Comparison of ENCODE assay signal across 7 mouse cellular contexts in the genomic region with DNA sequence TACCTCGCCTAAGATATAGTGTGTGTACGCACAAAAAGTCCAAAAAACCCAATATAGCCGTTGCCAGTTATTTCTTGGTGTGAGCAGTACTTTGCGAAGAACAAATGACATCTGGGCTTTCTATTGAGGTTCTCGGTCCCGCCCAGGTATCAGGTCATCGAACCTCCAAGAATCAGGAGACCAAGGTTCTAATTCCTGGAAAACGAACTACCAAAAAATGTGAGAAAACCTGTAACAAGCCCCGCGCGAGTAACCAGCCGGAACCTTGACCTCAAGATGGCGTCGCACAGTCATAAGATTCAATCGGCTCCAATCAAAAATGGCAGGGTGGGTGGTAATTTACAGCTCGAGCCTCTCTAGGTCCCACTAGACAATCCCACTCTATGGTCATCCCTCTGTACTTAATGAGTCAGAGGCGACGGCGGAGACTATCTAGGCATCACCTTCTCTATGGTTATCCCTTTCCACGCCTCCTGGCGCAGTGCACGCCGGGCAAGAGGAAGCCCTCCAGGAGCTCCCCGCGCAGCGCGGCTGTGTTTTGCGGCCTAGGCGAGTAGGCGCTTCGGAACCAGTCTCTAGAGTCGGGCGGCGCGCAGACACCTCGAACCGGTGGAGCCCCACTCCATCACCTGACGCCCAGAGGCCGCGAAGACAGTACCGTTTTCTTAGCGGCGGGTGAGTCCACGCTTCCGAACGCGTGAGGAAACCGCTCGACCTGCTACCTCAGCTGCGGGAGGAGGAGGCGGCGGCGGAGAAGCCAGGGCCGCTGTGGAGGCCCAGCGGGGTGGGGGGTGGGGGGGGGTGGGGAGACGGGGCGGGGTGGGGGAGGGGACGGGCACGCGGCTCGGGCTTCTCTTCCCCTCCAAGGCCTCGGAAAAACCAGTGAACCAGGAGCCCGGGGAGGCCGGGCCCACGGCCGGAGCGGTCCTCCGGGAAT. TPM values are rescaled to one million over a fixed set of nuclear protein-coding genes. Genes with fewer than 3 reads are reported as not detected.
A peak's percentile ranks its signal among the peaks of the same experiment; 100 is the strongest.
DNase-seq lines count a peak whose midpoint lies in the region; ATAC-seq lines count a peak whose summit lies in the region.

No protein-coding gene starts in this region.

- peak; percentile 96 for DNase-seq in adrenal gland, adult 8-10 months
- peak; percentile 98 for DNase-seq in embryo, embryonic 9.5 days (ENCODE audit: extremely low spot score)
- DNase-seq in gastrocnemius, postnatal 4 days (ENCODE audit: low spot score in 2 of 2): peak; percentile 85 to 94
- DNase-seq in left cerebral cortex, postnatal 36 days (ENCODE audit: low spot score in 2 of 2): peak; percentile 97 to 98
- peak; percentile 99 for DNase-seq in midbrain, embryonic 11.5 days (ENCODE audit: low spot score, missing footprints)
- peak; percentile 99 for DNase-seq in skeletal muscle tissue, adult 2 months (ENCODE audit: low read depth, low spot score)

- under 1% methylated on average over 63 of the region's 68 CpGs for WGBS in intestine, embryonic 16.5 days
- under 1% methylated on average over 59 of the region's 68 CpGs for WGBS in midbrain, embryonic 11.5 days

- H3K9ac ChIP-seq in intestine, embryonic 16.5 days (ENCODE audit: low read depth, low read length): peak overlapping the region; percentile 93
- peak overlapping the region; percentile 99 for H3K9ac ChIP-seq in midbrain, embryonic 11.5 days (ENCODE audit: low read length)

- intact Hi-C loops in left cerebral cortex, postnatal 36 days (cut with DNase I): no loop called here

- no peaks in the 10 kb centered on the region; the same call in 1 of the 2 replicates for H3K36me3 ChIP-seq in intestine, embryonic 16.5 days (ENCODE audit: control insufficient read depth, insufficient read depth, low read length)
- H3K36me3 ChIP-seq in midbrain, embryonic 11.5 days (ENCODE audit: control insufficient read depth, insufficient read depth, low read length): peaks cover 2% of the 10 kb centered on the region

- H3K9me3 ChIP-seq in intestine, embryonic 16.5 days (ENCODE audit: control insufficient read depth, low read length): no peaks in the 10 kb centered on the region
- H3K9me3 ChIP-seq in midbrain, embryonic 11.5 days (ENCODE audit: control insufficient read depth, low read length): no peaks in the 10 kb centered on the region

- no peaks in the 10 kb centered on the region for H3K27me3 ChIP-seq in intestine, embryonic 16.5 days (replicated peaks; ENCODE audit: control insufficient read depth, insufficient read depth, low read length)
- H3K27me3 ChIP-seq in midbrain, embryonic 11.5 days (ENCODE audit: control insufficient read depth, insufficient read depth, low read length): no peaks in the 10 kb centered on the region

- peak overlapping the region; percentile 60 for H3K4me2 ChIP-seq in intestine, embryonic 16.5 days (ENCODE audit: low read depth, low read length)
- H3K4me2 ChIP-seq in midbrain, embryonic 11.5 days: peak overlapping the region; percentile 69

- H3K27ac ChIP-seq in intestine, embryonic 16.5 days (ENCODE audit: low read length): peak overlapping the region; percentile 96
- H3K27ac ChIP-seq in midbrain, embryonic 11.5 days (ENCODE audit: low read depth, low read length): peak overlapping the region; percentile 94

- peak overlapping the region; percentile 89 for H3K4me3 ChIP-seq in intestine, embryonic 16.5 days (ENCODE audit: low read length)
- peak overlapping the region; percentile 93 for H3K4me3 ChIP-seq in midbrain, embryonic 11.5 days (ENCODE audit: low read depth, low read length)

- 0 out of 2 replicates have a peak, but pooled peaks cover 3% of the 10 kb centered on the region for H3K4me1 ChIP-seq in intestine, embryonic 16.5 days (ENCODE audit: control insufficient read depth, insufficient read depth, low read length)
- peaks cover 4% of the 10 kb centered on the region; the same call in 1 of the 2 replicates for H3K4me1 ChIP-seq in midbrain, embryonic 11.5 days (ENCODE audit: control insufficient read depth, insufficient read depth, low read length)

- peak; percentile 100 for ATAC-seq in intestine, embryonic 16.5 days
- ATAC-seq in midbrain, embryonic 11.5 days (ENCODE audit: low FRiP score): peak; percentile 100

RNA-seq across cellular contexts. Expression of gene Rbm25, which starts 1.0 kb away (rescaled TPM):
- total RNA-seq in adrenal gland, adult 8-10 months (2022): 100 to 1,000 TPM in 2 of 4 experiments, 10 to 100 TPM in 2; 70.8 to 172 (median 109) TPM
- total RNA-seq in gastrocnemius, postnatal 4 days (2021): 100 to 1,000 TPM in 1 of 2 experiments, 10 to 100 TPM in 1; 84.5 to 100 TPM
- 180 and 204 TPM in 2 replicates for polyA plus RNA-seq in intestine, embryonic 16.5 days (2015; fragmentation: Nextera tagmentation; extraction: Ambion mirVana)
- total RNA-seq in left cerebral cortex, postnatal 36 days (2021): 100 to 1,000 TPM in 1 of 2 experiments, 10 to 100 TPM in 1; 79.7 to 150 TPM
- polyA plus RNA-seq in midbrain, embryonic 11.5 days (2014; fragmentation: Nextera tagmentation; extraction: Ambion mirVana): 262 and 278 TPM in 2 replicates

RNA-seq across cellular contexts. Expression of gene Zfyve1, which starts 35.0 kb away (rescaled TPM):
- total RNA-seq in adrenal gland, adult 8-10 months (2022): 10 to 100 TPM; 37.5 to 56.6 (median 46.0) TPM
- total RNA-seq in gastrocnemius, postnatal 4 days (2021): 10 to 100 TPM; 23.5 to 25.6 TPM
- polyA plus RNA-seq in intestine, embryonic 16.5 days (2015; fragmentation: Nextera tagmentation; extraction: Ambion mirVana): 13.2 and 13.8 TPM in 2 replicates
- total RNA-seq in left cerebral cortex, postnatal 36 days (2021): 10 to 100 TPM; 43.6 to 44.9 TPM
- 19.4 and 21.4 TPM in 2 replicates for polyA plus RNA-seq in midbrain, embryonic 11.5 days (2014; fragmentation: Nextera tagmentation; extraction: Ambion mirVana)

RNA-seq across cellular contexts. Expression of gene Psen1, which starts 55.9 kb away (rescaled TPM):
- total RNA-seq in adrenal gland, adult 8-10 months (2022): 10 to 100 TPM; 71.4 to 81.3 (median 73.0) TPM
- 10 to 100 TPM; 39.0 to 39.3 TPM for total RNA-seq in gastrocnemius, postnatal 4 days (2021)
- 98.6 and 107 TPM in 2 replicates for polyA plus RNA-seq in intestine, embryonic 16.5 days (2015; fragmentation: Nextera tagmentation; extraction: Ambion mirVana)
- 10 to 100 TPM; 62.9 to 63.5 TPM for total RNA-seq in left cerebral cortex, postnatal 36 days (2021)
- 75.2 and 76.2 TPM in 2 replicates for polyA plus RNA-seq in midbrain, embryonic 11.5 days (2014; fragmentation: Nextera tagmentation; extraction: Ambion mirVana)

Comparison
In these comparisons a context has a peak if more than half of its experiments do, and no peak if none do; other contexts are left out.
1. Peak in every context shown above with its lines: DNase-seq, ATAC-seq, H3K4me3 ChIP-seq and H3K27ac ChIP-seq.